In the genomic region with DNA sequence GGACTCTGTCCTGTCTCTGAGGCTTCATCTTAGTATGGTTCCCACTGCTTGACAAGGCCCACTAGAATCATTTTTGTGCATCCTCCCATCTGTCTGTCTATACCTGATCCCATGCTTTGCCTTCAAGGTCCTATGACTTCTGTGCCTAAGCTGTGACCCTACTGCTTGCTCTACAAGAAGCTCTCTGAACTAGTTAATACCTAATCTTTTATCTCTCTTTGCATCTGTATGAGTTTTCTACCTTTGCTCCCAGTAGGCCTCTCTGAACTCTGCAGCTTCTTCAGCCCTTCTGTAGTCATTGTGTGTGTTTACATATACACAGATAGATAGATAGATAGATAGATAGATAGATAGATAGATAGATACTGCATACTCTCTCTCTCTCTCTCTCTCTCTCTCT, we compare ENCODE assay signal across 24 mouse cellular contexts.
DNase-seq lines count a peak whose midpoint lies in the region; ATAC-seq lines count a peak whose summit lies in the region.
"Had no signal": no experiment of that assay in that cellular context is flagged by ENCODE, and none has a peak within 500 bp of the region (broad histone marks: within the 10 kb centered on the region; RNA-seq: fewer than 3 reads in every experiment).

No protein-coding gene starts in this region.

- DNase-seq in heart, adult 11 months: peak; percentile 44
- no peak for DNase-seq in heart, postnatal 4 days
- no peak for DNase-seq in liver, embryonic 13.5 days
- peak; percentile 16 for DNase-seq in yolk sac, embryonic 10.5 days (ENCODE audit: low spot score)
- DNase-seq in hindbrain, embryonic 10.5 days (ENCODE audit: low spot score): no peak
- DNase-seq in right cerebral cortex, adult 18-20 months: no peak
- DNase-seq: adrenal gland, adult 8-10 months; adrenal gland, postnatal 25 days; cerebellum, adult 11-12 months; cerebellum, adult 9-10 months; cerebellum, postnatal 14 days; gastrocnemius, postnatal 10 days; heart, adult 18-20 months; heart, postnatal 10 days; heart, postnatal 36 days had no signal

- H3K36me3 ChIP-seq in intestine, embryonic 15.5 days: no peaks in the 10 kb centered on the region
- no peaks in the 10 kb centered on the region for H3K36me3 ChIP-seq in liver, embryonic 13.5 days
- H3K36me3 ChIP-seq in hindbrain, embryonic 10.5 days: no peaks in the 10 kb centered on the region
- H3K36me3 ChIP-seq: forebrain, embryonic 10.5 days; heart, embryonic 12.5 days; heart, embryonic 15.5 days; hindbrain, embryonic 13.5 days had no signal

- H3K4me1 ChIP-seq in intestine, embryonic 15.5 days (replicated peaks): 0 out of 2 replicates have a peak, but pooled peaks cover 2% of the 10 kb centered on the region
- peaks cover 8% of the 10 kb centered on the region; the same call in 1 of the 2 replicates for H3K4me1 ChIP-seq in liver, embryonic 13.5 days (replicated peaks)
- H3K4me1 ChIP-seq in hindbrain, embryonic 10.5 days (replicated peaks): peaks cover 3% of the 10 kb centered on the region; the same call in 1 of the 2 replicates
- H3K4me1 ChIP-seq: heart, embryonic 12.5 days had no signal

- no peaks in the 10 kb centered on the region for H3K9me3 ChIP-seq in intestine, embryonic 15.5 days
- H3K9me3 ChIP-seq in liver, embryonic 13.5 days (replicated peaks): no peaks in the 10 kb centered on the region
- H3K9me3 ChIP-seq in hindbrain, embryonic 10.5 days: no peaks in the 10 kb centered on the region
- H3K9me3 ChIP-seq: forebrain, embryonic 10.5 days; forebrain, embryonic 13.5 days; heart, embryonic 12.5 days; heart, embryonic 15.5 days; hindbrain, embryonic 13.5 days had no signal

- peak; percentile 38; the same call in 1 of the 2 replicates for ATAC-seq in intestine, embryonic 15.5 days
- ATAC-seq in liver, embryonic 13.5 days (ENCODE audit: low read depth): peak; percentile 39; the same call in 1 of the 2 replicates
- ATAC-seq: activated CD4-positive, CD25-positive, alpha-beta regulatory T cell, adult 4 months; forebrain, embryonic 13.5 days; forebrain, embryonic 16.5 days; hindbrain, embryonic 16.5 days had no signal

- H3K4me3 ChIP-seq in intestine, embryonic 15.5 days (replicated peaks): no peak overlapping the region
- H3K4me3 ChIP-seq in liver, embryonic 13.5 days (replicated peaks): no peak overlapping the region
- no peak overlapping the region for H3K4me3 ChIP-seq in hindbrain, embryonic 10.5 days
- H3K4me3 ChIP-seq: forebrain, embryonic 10.5 days; forebrain, embryonic 13.5 days; heart, embryonic 12.5 days; heart, embryonic 15.5 days; hindbrain, embryonic 13.5 days had no signal

- no peaks in the 10 kb centered on the region for H3K27me3 ChIP-seq in intestine, embryonic 15.5 days (replicated peaks)
- no peaks in the 10 kb centered on the region for H3K27me3 ChIP-seq in liver, embryonic 13.5 days
- H3K27me3 ChIP-seq in hindbrain, embryonic 10.5 days (ENCODE audit: insufficient read depth, poor library complexity, severe bottlenecking): no peaks in the 10 kb centered on the region
- H3K27me3 ChIP-seq: forebrain, embryonic 13.5 days; heart, embryonic 12.5 days; heart, embryonic 15.5 days; hindbrain, embryonic 13.5 days had no signal

- H3K9ac ChIP-seq in intestine, embryonic 15.5 days: no peak overlapping the region
- no peak overlapping the region for H3K9ac ChIP-seq in liver, embryonic 13.5 days
- H3K9ac ChIP-seq: forebrain, embryonic 13.5 days; heart, embryonic 12.5 days; heart, embryonic 15.5 days; hindbrain, embryonic 13.5 days had no signal

- no peak overlapping the region for H3K27ac ChIP-seq in intestine, embryonic 15.5 days
- peak overlapping the region; percentile 13; the same call in 1 of the 2 replicates for H3K27ac ChIP-seq in liver, embryonic 13.5 days
- no peak overlapping the region for H3K27ac ChIP-seq in hindbrain, embryonic 10.5 days
- H3K27ac ChIP-seq: forebrain, embryonic 10.5 days; forebrain, embryonic 13.5 days; heart, embryonic 15.5 days; hindbrain, embryonic 13.5 days had no signal

- no peak overlapping the region for H3K4me2 ChIP-seq in intestine, embryonic 15.5 days (replicated peaks)
- no peak overlapping the region for H3K4me2 ChIP-seq in liver, embryonic 13.5 days
- H3K4me2 ChIP-seq: forebrain, embryonic 13.5 days; heart, embryonic 12.5 days; heart, embryonic 15.5 days; hindbrain, embryonic 13.5 days had no signal

Comparison
In these comparisons a context has a peak if more than half of its experiments do, and no peak if none do; other contexts are left out.
1. DNase-seq: peak in heart, adult 11 months (single experiment) and yolk sac, embryonic 10.5 days (single experiment); none in heart, postnatal 4 days (single experiment), liver, embryonic 13.5 days (single experiment), hindbrain, embryonic 10.5 days (single experiment) and right cerebral cortex, adult 18-20 months (single experiment).